Mouse (Mus musculus): ENCODE data around the gene Dmbt1. TPM values are rescaled to one million over a fixed set of nuclear protein-coding genes. Genes with fewer than 3 reads are reported as not detected.
A peak's percentile ranks its signal among the peaks of the same experiment; 100 is the strongest.

Dmbt1 gene
- polyA plus RNA-seq, 1 experiment from 2014 or later = not detected

- ChIA-PET POLR2A (no interaction called here), CTCF (interaction anchor here (0.8 to 1.6 kb wide), 8 partner anchors 9 to 179 kb away, joined by 3 to 4 read pairs (median 3); no protein-coding TSS in a partner anchor)
- ATAC-seq (peak; percentile 48), DNase-seq (ENCODE audit: low read depth, low spot score) (no peak)
- in situ Hi-C loops (cut with MboI; ENCODE audit: low pct_unique_long_range_greater_than_20kb) = no loop called here
- TF ChIP-seq CTCF (IDR thresholded peaks at IDR 0.05) = peak; percentile 82
- no peaks in the 10 kb centered on the region for H3K27me3 ChIP-seq
These were observed 80.6 kb downstream of the Dmbt1 start for GRCm38 (mm10) chr7:131112486-131112885.

- no peak for TF ChIP-seq CTCF (IDR thresholded peaks at IDR 0.05)
- DNase-seq (ENCODE audit: low read depth, low spot score) = no peak
- in situ Hi-C loops (cut with MboI; ENCODE audit: low pct_unique_long_range_greater_than_20kb) = no loop called here
- ATAC-seq = no peak
- ChIA-PET POLR2A (interaction anchor here (0.7 kb wide), 1 partner anchor 336 kb away, joined by 3 read pairs; no protein-coding TSS in a partner anchor), CTCF (no interaction called here)
- no peaks in the 10 kb centered on the region for H3K27me3 ChIP-seq
These were observed 81.8 kb downstream of the Dmbt1 start for GRCm38 (mm10) chr7:131113676-131114075.

- H3K27me3 ChIP-seq = no peaks in the 10 kb centered on the region
- ChIA-PET POLR2A (no interaction called here), CTCF (no interaction called here)
- in situ Hi-C loops (cut with MboI; ENCODE audit: low pct_unique_long_range_greater_than_20kb) = no loop called here
- DNase-seq (ENCODE audit: low read depth, low spot score) (no peak), ATAC-seq (no peak)
- TF ChIP-seq CTCF (IDR thresholded peaks at IDR 0.05) = no peak
These were observed 82.6 kb downstream of the Dmbt1 start for GRCm38 (mm10) chr7:131114434-131114833.

GRCm38 (mm10) chr7:131122210-131122807, 90.5 kb downstream of the Dmbt1 start:
- ChIA-PET CTCF (interaction anchor here (2.0 kb wide), 1 partner anchor 9 kb away, joined by 4 read pairs; no protein-coding TSS in a partner anchor), POLR2A (no interaction called here)
- no peak for DNase-seq (ENCODE audit: low read depth, low spot score)
- TF ChIP-seq CTCF (IDR thresholded peaks at IDR 0.05) = peak; percentile 13
- in situ Hi-C loops (cut with MboI; ENCODE audit: low pct_unique_long_range_greater_than_20kb) = no loop called here
- no peaks in the 10 kb centered on the region for H3K27me3 ChIP-seq
- ATAC-seq = no peak

- no peaks in the 10 kb centered on the region for H3K27me3 ChIP-seq
- in situ Hi-C loops (cut with MboI; ENCODE audit: low pct_unique_long_range_greater_than_20kb) = no loop called here
- DNase-seq (ENCODE audit: low read depth, low spot score) (no peak), ATAC-seq (no peak)
- POLR2A ChIA-PET = no interaction called here
- no peak for TF ChIP-seq CTCF (IDR thresholded peaks at IDR 0.05)
- CTCF ChIA-PET = no interaction called here
These were observed 98.2 kb downstream of the Dmbt1 start for GRCm38 (mm10) chr7:131130021-131130420.

- H3K27me3 ChIP-seq = no peaks in the 10 kb centered on the region
- no peak for TF ChIP-seq CTCF (IDR thresholded peaks at IDR 0.05)
- ChIA-PET CTCF (interaction anchor here (0.9 kb wide), 1 partner anchor 21 kb away, joined by 4 read pairs; no protein-coding TSS in a partner anchor), POLR2A (no interaction called here)
- DNase-seq (ENCODE audit: low read depth, low spot score) (no peak), ATAC-seq (no peak)
- in situ Hi-C loops (cut with MboI; ENCODE audit: low pct_unique_long_range_greater_than_20kb) = no loop called here
These were observed 101.3 kb downstream of the Dmbt1 start for GRCm38 (mm10) chr7:131133181-131133580.

- ChIA-PET CTCF (no interaction called here), POLR2A (no interaction called here)
- no peak for TF ChIP-seq CTCF (IDR thresholded peaks at IDR 0.05)
- ATAC-seq (no peak), DNase-seq (ENCODE audit: low read depth, low spot score) (no peak)
- peaks cover 10% of the 10 kb centered on the region for H3K27me3 ChIP-seq
- in situ Hi-C loops (cut with MboI; ENCODE audit: low pct_unique_long_range_greater_than_20kb) = no loop called here
These were observed 114.4 kb downstream of the Dmbt1 start, which contains the start of gene 4933402N03Rik for GRCm38 (mm10) chr7:131146214-131146613. 4933402N03Rik (minus strand) TSS chr7:131146314.

GRCm38 (mm10) chr7:131150179-131150578, 118.3 kb downstream of the Dmbt1 start:
- CTCF ChIA-PET = no interaction called here
- peaks cover 6% of the 10 kb centered on the region for H3K27me3 ChIP-seq
- no peak for DNase-seq (ENCODE audit: low read depth, low spot score)
- TF ChIP-seq CTCF (IDR thresholded peaks at IDR 0.05) = no peak
- POLR2A ChIA-PET = no interaction called here
- in situ Hi-C loops (cut with MboI; ENCODE audit: low pct_unique_long_range_greater_than_20kb) = no loop called here
- ATAC-seq = no peak

GRCm38 (mm10) chr7:131153044-131153443, 121.2 kb downstream of the Dmbt1 start:
- peaks cover 6% of the 10 kb centered on the region for H3K27me3 ChIP-seq
- ATAC-seq (no peak), DNase-seq (ENCODE audit: low read depth, low spot score) (no peak)
- ChIA-PET CTCF (interaction anchor here (1.4 kb wide), 1 partner anchor 41 kb away, joined by 4 read pairs; no protein-coding TSS in a partner anchor), POLR2A (no interaction called here)
- no peak for TF ChIP-seq CTCF (IDR thresholded peaks at IDR 0.05)
- in situ Hi-C loops (cut with MboI; ENCODE audit: low pct_unique_long_range_greater_than_20kb) = no loop called here

GRCm38 (mm10) chr7:131162251-131162650, 130.4 kb downstream of the Dmbt1 start:
- no peak for ATAC-seq
- ChIA-PET POLR2A (no interaction called here), CTCF (no interaction called here)
- peaks cover 9% of the 10 kb centered on the region for H3K27me3 ChIP-seq
- in situ Hi-C loops (cut with MboI; ENCODE audit: low pct_unique_long_range_greater_than_20kb) = no loop called here
- DNase-seq (ENCODE audit: low read depth, low spot score) = no peak
- no peak for TF ChIP-seq CTCF (IDR thresholded peaks at IDR 0.05)

GRCm38 (mm10) chr7:131167771-131168170, 135.9 kb downstream of the Dmbt1 start:
- ChIA-PET POLR2A (no interaction called here), CTCF (no interaction called here)
- TF ChIP-seq CTCF (IDR thresholded peaks at IDR 0.05) = no peak
- in situ Hi-C loops (cut with MboI; ENCODE audit: low pct_unique_long_range_greater_than_20kb) = no loop called here
- no peak for DNase-seq (ENCODE audit: low read depth, low spot score)
- H3K27me3 ChIP-seq = no peaks in the 10 kb centered on the region
- no peak for ATAC-seq

- ChIA-PET POLR2A (no interaction called here), CTCF (no interaction called here)
- ATAC-seq (no peak), DNase-seq (ENCODE audit: low read depth, low spot score) (no peak)
- in situ Hi-C loops (cut with MboI; ENCODE audit: low pct_unique_long_range_greater_than_20kb) = no loop called here
- no peak for TF ChIP-seq CTCF (IDR thresholded peaks at IDR 0.05)
- H3K27me3 ChIP-seq = no peaks in the 10 kb centered on the region
These were observed 137.2 kb downstream of the Dmbt1 start for GRCm38 (mm10) chr7:131169099-131169498.

Other genes starting within 250 kb of the Dmbt1 start
- 90.0 TPM for gene Plekha1, start 166.3 kb upstream of the Dmbt1 start, polyA plus RNA-seq (2021)
- 170 TPM for gene Htra1, start 95.9 kb upstream of the Dmbt1 start, polyA plus RNA-seq (2021)
- gene 4933402N03Rik, start 114.3 kb downstream of the Dmbt1 start, polyA plus RNA-seq (2021) = not detected
- gene 5430419D17Rik, start 142.3 kb downstream of the Dmbt1 start, polyA plus RNA-seq (2021) = 0.04 TPM

Measured in Patski (cell line).